ENCODE assay signal across 10 mouse cellular contexts in the genomic region with DNA sequence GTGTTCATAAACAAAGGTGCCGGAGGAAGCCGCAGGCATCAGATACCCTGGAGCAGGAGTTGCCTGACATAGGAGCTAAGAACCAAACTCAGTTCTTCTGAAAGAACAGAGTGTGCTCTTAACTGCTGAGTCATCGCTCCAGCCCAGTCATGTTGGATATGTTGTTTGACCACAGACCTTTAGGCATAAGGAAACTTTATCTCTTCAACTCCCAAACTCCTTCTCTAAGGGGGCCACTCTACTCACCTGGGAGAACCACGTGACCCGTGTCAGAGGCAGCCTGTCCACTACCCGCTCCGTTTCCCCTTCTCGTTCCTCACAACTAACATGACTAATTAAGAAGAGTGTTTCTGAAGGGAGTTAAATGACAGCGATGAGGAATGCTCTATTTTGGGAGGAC.
DNase-seq lines count a peak whose midpoint lies in the region; TF ChIP-seq lines count a peak whose summit lies in the region.
"Had no signal": no experiment of that assay in that cellular context is flagged by ENCODE, and none has a peak within 500 bp of the region (broad histone marks: within the 10 kb centered on the region; RNA-seq: fewer than 3 reads in every experiment).

No protein-coding gene starts in this region.

- no peak overlapping the region for H3K27ac ChIP-seq in limb, embryonic 10.5 days
- no peak overlapping the region for H3K27ac ChIP-seq in left cerebral cortex, adult 2 months
- H3K27ac ChIP-seq: limb, embryonic 12.5 days had no signal

- WGBS in limb, embryonic 10.5 days: 91% methylated on average over 9 of the region's 9 CpGs

- no peaks in the 10 kb centered on the region for H3K36me3 ChIP-seq in limb, embryonic 10.5 days
- H3K36me3 ChIP-seq: limb, embryonic 12.5 days had no signal

- H3K4me3 ChIP-seq in limb, embryonic 10.5 days: no peak overlapping the region
- H3K4me3 ChIP-seq in left cerebral cortex, adult 2 months: no peak overlapping the region
- H3K4me3 ChIP-seq: limb, embryonic 12.5 days had no signal

- no peak for TF ChIP-seq CTCF in left cerebral cortex, adult 2 months (IDR thresholded peaks at IDR 0.05)

- peak; percentile 24 to 45 for DNase-seq in right cerebral cortex, adult 2 months (ENCODE audit: low spot score in 2 of 2)
- DNase-seq in right cerebral cortex, postnatal 25 days: no peak
- DNase-seq in R1 (ENCODE audit: low read depth, low spot score) (peak; percentile 18), liver (peak; percentile 82)
- peak; percentile 37 for DNase-seq in urinary bladder, postnatal 14 days (ENCODE audit: low spot score)
- no peak for DNase-seq in limb, embryonic 10.5 days (ENCODE audit: low spot score)
- DNase-seq in left cerebral cortex, adult 2 months (ENCODE audit: extremely low spot score in 1 of 2, low spot score in 2 of 2): no peak
- DNase-seq: cerebellum, postnatal 25 days; gastrocnemius, postnatal 10 days had no signal

- H3K27me3 ChIP-seq in limb, embryonic 10.5 days (ENCODE audit: low read depth, poor library complexity, severe bottlenecking): no peaks in the 10 kb centered on the region
- H3K27me3 ChIP-seq: limb, embryonic 12.5 days had no signal

- H3K4me1 ChIP-seq in limb, embryonic 10.5 days: 0 out of 2 replicates have a peak, but pooled peaks cover 5% of the 10 kb centered on the region

- intact Hi-C loops in left cerebral cortex, adult 2 months (cut with DNase I): no loop called here

- no peaks in the 10 kb centered on the region for H3K9me3 ChIP-seq in limb, embryonic 10.5 days (replicated peaks)
- H3K9me3 ChIP-seq: limb, embryonic 12.5 days had no signal

Comparison
In these comparisons a context has a peak if more than half of its experiments do, and no peak if none do; other contexts are left out.
1. DNase-seq: peak in right cerebral cortex, adult 2 months (2 of 2), R1 (single experiment), liver (single experiment) and urinary bladder, postnatal 14 days (single experiment); none in right cerebral cortex, postnatal 25 days (single experiment), limb, embryonic 10.5 days (single experiment) and left cerebral cortex, adult 2 months (0 of 2).